Mouse (Mus musculus) gastrocnemius, postnatal 14 days (tissue): ENCODE data around the gene Dcst2. TPM values are rescaled to one million over a fixed set of nuclear protein-coding genes. Genes with fewer than 3 reads are reported as not detected.

Experiments
- DNase-seq: peaks from one replicate; pipeline ENCODE4 v3.0.0; 2021; ENCODE audit warnings: mixed read lengths
- intact Hi-C: fragments of 180-260 bp; cut with DNase I; formaldehyde crosslinking; loops from one replicate; pipeline ENCODE4 v1.15.1; 2025; ENCODE audit warnings: low total_unique reads
- total RNA-seq, 2 experiments: library from RNA; stranded (reverse); gene quantifications; 2 replicates each; pipeline ENCODE4 v1.2.3; 2021

Gene Dcst2
- total RNA-seq, 2 experiments from 2014 or later: not detected

DNA sequence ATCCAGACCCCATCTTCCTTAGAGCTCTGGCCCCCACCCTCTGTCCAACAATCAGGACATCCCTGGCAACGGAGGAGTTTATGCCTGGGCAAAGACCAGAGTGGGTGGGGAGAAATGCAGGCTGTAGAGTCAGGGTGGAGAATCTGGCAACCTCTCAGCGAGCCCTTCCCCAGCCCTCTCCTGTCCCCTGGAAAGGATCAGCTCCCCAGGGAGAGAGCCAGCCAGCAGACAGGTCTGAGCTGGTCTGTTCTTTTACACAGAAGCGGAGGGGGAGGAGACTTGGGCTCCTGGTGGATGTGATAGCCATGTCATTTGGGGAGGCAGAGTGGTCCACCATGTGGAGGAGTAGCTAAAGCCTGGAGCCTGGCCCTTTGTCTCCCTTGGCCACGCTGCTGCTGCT lies 33.2 kb upstream of the Dcst2 start:
- intact Hi-C loops: no loop called here

DNA sequence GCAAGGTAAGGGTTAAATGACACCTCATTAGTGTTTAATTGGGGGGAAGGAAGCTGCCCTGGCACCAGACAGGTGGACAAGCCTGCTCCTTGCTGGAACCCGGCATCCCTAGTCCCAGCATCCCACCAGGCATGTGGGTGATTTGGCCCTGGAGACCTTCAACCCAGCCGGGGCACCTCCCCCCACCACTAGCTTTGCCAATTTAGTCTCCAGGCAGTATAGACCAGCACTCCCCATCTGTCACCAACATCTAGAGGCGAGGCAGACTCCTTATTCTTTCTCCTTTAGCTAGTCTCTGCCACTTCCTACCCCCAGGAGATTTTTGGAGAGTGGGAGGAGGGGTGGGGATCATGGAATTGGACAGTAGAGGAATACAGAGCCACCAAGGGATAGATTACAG lies 31.4 kb upstream of the Dcst2 start:
- no peak for DNase-seq
- intact Hi-C loops: no loop called here

More for the DNA sequence above, 33.2 kb upstream of the Dcst2 start:
- DNase-seq: no peak

DNA sequence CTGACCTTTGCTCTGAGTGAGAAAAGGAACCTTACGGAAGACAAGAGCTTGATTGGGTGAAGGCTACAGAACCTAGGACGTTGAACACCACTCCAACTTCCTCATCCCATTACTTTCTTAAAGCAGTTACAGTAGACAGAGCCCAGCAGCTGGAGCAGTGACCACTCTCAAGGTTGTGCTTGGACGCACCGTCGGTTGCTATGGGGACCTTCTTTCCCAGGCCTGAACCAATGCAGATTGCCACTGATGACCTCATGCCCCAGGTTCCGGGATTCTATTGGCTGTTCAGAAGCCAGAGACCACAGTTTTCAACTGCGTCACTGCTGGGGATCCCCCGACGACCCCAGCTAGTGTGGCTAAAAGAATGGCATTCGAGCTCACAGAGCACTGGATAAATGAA lies 30.8 kb upstream of the Dcst2 start:
- no peak for DNase-seq
- intact Hi-C loops: no loop called here

DNA sequence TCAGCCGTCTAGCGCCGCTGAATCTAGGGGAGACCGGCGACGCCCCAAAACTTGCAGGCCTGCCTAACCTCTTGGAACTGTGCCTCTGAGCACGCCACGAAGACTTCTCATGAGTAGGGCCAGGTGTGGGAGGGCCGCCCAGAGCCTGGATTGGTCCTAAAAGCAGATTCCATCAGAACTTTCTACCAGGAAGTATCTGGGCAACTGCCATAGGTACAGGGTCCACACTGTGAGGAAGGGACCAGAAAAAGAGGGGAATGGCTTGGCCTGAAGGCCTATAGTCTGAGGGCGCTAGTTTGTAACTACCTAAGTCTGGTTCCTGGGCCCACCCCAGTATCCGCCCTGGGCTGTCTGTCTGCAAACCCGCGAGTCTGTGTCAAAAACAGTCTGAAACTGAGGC lies 30.2 kb upstream of the Dcst2 start:
- intact Hi-C loops: no loop called here
- DNase-seq: no peak

DNA sequence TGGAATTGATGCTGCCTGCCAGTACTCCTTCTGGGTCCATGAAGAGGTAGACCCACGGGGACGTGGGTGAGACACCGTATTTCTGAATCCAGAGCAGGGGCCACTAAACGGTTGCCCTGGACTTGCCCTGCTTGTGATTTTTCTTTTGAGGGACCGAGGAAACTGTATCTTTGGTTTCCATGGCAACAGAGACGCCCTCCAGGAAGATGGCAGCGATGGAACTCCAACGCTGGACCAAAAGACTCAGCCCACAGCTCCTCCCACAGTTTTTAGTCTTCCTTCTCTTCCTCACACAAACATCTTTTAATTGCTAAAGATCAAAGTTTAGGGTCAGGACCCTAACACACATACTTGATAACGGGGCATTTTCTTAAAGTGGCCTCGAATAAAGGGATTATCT lies 29.8 kb upstream of the Dcst2 start:
- DNase-seq: no peak
- intact Hi-C loops: no loop called here

DNA sequence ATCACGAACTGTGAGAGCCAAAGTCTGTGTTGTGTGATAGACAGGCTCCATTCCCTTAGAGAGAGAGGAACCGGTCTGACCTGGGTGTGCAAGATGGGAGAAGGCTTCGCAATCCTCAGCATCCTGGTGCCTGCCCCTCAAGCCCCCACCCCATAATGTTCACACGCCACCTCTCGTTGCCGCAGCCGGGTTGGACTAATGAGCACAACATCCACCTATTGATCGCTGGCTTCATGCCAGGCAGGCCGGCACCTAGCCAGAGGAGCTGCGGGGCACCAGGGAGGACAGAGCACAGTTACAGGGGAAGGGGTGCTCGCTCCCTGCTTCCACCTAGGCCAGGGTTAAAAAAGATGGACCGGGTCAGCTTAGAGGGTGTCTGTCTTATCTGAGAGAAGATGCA lies 29.3 kb upstream of the Dcst2 start:
- no peak for DNase-seq
- intact Hi-C loops: no loop called here

DNA sequence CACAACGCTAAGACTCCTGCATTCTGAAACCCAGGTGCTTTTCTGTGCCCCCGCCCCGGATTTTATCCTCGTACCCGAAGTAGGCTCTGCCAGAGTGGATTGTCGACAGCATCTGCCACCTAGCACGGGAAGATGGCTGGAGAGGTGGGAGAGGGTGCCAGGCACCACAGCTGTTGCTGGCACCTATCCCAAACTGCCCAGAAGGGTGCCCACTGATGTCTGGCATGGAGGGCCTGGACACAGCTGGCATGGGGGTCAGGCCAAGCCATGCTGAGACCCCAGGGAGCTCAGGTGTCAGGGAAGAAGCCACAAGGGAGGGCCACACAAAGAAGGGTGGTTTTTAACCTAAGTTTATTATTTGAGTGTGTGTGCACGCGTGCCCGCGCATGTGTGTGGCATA lies 28.7 kb upstream of the Dcst2 start:
- DNase-seq: no peak
- intact Hi-C loops: no loop called here

DNA sequence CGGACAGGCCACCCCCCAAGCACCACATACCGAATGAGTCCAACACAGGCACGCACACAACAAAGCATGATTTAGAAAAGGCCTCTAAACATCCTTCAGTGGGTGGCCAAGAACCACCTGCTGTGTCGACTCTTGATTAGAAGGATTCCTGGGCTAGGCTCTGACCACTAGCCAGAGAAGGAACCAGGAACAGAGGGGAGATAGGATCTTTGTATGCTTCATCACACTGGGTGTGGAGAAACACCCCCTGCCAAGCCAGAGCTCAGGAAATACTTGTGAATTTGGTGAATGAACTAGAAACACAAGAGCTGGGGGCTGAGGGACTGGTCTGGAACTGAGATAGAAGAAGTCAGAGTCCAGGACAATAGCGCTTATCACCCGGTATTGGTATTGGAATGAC lies 25.2 kb upstream of the Dcst2 start:
- no peak for DNase-seq
- intact Hi-C loops: no loop called here

DNA sequence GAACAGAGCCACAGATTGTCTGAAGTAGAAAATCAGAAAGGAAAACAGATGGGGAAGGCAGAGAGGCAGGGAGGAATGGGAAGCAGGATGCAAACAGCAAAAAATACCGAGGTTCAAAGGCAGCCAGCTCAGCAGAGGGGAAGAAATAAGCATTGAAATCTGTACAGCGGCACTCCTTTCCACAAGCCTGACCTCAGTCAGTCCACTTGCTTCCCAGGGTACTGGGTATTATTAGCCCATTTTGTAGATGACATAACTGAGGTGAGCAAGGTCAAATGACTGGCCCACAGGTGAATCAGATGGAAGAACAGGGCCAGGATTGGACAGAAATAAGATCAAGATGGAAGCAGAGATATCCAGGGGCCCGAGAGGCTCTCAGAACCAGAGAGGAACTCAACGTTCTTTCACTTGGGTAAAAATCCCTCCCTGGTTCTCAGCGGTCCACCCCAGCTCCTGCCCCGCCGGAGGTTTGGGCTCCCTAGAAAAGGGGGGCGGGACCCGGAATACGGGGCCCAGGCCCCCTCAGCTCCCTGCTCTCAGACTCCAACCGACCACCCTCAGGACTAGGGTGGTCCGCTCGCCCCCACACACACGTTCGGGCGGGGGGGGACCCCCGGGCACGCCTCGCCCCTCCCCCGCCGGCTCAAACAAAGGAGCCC lies 24.6 kb upstream of the Dcst2 start:
- DNase-seq: no peak
- intact Hi-C loops: no loop called here

DNA sequence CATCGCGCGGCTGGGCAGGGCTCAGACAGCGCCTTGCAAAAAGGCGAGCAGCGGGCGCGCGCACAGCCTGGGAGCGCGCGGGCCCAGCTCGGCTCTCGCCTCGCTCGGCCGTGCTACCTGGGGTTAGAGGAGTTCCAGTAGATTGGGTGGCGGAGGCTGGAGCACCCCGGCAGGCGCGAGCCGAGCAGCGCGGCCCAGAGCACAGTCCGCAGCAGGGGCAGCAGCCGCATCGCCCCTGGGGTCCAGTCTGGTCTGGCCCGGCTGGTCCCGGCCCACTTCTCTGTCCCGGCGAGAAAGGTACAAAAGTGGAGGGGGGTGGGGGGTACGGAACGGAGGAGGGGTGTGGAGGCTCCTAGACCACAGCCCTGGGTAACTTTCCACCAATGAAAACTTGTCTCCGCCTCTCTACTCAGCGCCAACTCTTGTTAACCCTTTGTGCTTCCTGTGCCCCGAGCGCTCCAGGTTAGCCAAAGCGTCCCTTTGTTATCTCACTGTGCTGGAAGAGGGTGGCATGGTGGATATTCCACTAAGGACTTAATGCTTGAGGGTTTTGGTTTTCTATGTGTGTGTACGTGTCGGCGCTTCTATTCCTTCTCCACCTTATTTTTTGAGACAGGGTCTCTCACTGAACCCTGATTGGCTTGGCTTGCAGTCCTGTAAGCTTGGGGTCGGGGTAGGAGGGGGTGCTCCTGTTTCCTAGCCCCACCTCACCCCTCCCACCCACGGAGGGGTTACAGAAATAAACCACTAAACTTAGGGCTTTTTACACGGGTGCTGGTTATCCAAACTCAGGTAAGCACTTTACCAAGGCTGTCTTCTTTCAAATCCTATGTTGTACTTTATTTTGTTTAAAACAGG lies 23.8 kb upstream of the Dcst2 start, which contains the start of gene Efna4:
Gene Efna4 (minus strand): TSS at position 308 of the 858 bp plus-strand sequence.
- intact Hi-C loops: no loop called here
- DNase-seq: no peak

DNA sequence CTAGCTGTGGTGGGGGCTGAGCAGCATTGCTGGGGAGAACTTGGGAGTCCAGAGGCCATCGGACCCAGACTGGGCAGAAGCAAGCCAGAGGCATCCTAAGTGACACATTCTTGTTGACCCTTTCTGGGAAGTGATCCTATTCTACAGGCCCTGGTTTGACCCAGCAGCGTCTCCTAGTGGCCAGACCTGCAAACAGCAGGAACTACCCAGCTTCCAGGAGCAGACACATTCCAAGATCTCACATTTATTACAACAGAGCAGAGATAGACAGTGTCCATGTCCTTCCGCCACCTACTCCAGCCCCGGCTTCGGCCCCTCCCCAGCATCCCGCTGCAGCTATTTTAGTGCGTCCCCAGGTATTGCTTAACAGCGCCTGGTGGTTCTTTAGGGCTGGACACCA lies 22.4 kb upstream of the Dcst2 start:
- intact Hi-C loops: no loop called here
- DNase-seq: peak; percentile 62

DNA sequence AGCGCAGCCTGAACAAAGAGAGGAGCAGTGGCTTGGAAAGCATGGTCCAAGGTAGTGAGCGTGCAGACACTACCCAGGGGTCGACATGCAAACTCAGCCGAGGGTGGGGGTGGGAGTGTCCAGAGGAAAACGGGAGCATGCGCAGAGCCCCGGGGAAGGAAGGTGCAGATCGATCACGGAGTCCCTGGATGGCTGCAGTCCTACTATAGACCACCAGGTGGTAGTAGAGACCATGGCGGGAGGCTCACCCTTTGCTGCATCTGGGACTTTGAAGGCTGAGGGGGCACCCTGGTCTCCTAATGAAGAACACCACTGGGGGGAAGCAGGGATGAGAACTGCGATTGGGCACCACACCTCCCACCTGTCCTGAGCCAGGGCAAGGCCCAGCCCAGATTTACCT lies 21.3 kb upstream of the Dcst2 start:
- intact Hi-C loops: loop anchor here (10.0 kb wide), 1 partner anchor 144 kb away; no protein-coding TSS in a partner anchor
- DNase-seq: peak; percentile 74

DNA sequence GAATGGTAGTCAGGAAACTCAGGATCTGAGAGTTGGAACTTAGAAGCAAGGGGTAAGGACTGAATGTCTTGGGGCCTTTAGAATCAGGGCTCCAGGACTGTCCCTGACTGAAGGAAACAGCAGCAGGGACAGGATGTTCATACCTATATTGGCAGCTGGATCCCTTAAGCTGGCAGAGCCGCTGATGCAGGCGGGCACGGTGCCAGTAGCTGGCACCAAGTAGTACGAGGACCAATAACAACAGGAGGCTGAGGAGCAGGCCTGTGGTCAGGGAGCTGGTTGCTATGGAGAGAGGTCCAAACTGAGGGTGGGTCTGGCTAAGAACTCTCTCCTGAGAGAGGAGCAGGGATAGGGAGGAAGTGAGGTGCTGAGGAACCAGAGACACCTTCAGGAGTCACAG lies 20.0 kb upstream of the Dcst2 start:
- DNase-seq: no peak
- intact Hi-C loops: loop anchor here (10.0 kb wide), 1 partner anchor 143 kb away; no protein-coding TSS in a partner anchor

DNA sequence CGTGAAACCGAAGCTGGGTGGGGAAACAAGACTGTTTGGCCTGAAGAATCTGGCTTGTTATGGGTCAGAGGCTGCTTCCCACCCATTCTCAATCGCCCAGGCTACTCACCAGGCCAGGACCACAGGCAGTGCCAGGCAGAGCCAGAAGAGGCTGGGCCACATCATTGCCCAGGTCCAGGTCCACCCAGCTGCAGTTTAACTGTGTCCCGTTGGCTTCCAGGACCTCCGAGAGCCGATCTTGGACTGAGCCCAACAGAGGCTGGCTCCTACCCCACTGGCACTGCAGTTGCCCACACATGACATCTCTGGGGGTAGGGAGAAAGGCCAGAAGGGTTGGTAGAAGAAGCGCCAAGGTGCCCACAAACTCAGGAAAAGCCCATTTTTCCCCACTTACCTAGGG lies 18.5 kb upstream of the Dcst2 start:
- intact Hi-C loops: loop anchor here (10.0 kb wide), 1 partner anchor 142 kb away; no protein-coding TSS in a partner anchor

DNA sequence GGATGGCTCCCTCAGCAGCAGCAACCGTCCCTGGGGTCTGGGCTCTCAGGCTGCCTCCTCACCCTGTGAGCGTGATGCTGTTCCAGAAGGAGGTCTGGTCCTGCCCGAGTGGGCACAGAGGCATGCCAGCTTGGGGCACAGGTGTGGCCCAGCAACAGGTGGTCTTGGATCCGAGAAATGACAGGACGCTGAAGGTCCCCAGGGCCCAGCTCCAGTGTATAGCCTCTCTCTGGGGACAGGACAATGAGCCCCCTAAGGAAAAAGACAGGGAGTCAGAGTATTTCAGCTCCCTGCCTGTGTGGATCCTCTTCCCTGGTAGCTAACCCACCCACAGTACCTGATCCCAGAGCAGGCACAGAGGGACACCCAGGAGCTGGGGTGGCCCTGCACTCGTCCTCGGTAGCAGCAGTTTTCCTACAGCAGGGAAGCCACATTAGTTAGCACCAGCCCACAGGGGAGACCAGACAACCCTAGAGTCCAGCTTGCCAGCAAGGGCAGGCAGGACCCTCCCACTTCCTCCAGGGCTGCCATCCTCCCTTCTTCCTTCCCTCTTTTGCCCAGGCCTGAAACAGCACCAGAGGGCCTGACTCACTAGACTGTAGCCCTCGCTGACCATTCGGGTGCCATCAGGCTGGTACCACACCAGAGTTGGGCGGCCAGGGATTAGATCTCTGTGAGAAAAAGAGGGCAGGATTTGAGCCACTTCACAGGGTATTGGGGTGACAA lies 14.8 kb upstream of the Dcst2 start:
- no peak for DNase-seq

More for the DNA sequence above, 18.5 kb upstream of the Dcst2 start:
- DNase-seq: no peak

DNA sequence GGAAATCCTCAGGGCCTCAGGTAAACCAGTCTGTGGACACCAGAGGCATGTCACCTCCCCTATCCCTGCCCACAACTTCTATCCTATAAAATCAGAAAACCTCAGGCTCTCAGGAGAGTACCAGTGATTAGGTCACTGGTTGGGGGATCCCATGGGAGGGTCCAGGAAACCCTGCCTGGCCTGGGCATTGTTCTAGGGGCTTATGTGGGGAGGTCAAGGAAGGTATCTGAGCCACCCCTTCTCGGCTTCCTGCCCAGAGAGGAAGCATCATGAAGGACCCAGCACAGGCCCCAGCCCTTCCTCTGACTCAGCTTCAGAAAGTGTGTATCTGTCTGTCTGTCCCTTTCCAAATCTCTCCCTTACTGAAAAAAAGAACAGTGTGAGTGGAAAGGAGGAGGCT lies 13.9 kb upstream of the Dcst2 start:
- intact Hi-C loops: loop anchor here (10.0 kb wide), 1 partner anchor 137 kb away; no protein-coding TSS in a partner anchor
- DNase-seq: no peak

More for the DNA sequence above, 14.8 kb upstream of the Dcst2 start:
- intact Hi-C loops: loop anchor here (10.0 kb wide), 1 partner anchor 138 kb away; no protein-coding TSS in a partner anchor

DNA sequence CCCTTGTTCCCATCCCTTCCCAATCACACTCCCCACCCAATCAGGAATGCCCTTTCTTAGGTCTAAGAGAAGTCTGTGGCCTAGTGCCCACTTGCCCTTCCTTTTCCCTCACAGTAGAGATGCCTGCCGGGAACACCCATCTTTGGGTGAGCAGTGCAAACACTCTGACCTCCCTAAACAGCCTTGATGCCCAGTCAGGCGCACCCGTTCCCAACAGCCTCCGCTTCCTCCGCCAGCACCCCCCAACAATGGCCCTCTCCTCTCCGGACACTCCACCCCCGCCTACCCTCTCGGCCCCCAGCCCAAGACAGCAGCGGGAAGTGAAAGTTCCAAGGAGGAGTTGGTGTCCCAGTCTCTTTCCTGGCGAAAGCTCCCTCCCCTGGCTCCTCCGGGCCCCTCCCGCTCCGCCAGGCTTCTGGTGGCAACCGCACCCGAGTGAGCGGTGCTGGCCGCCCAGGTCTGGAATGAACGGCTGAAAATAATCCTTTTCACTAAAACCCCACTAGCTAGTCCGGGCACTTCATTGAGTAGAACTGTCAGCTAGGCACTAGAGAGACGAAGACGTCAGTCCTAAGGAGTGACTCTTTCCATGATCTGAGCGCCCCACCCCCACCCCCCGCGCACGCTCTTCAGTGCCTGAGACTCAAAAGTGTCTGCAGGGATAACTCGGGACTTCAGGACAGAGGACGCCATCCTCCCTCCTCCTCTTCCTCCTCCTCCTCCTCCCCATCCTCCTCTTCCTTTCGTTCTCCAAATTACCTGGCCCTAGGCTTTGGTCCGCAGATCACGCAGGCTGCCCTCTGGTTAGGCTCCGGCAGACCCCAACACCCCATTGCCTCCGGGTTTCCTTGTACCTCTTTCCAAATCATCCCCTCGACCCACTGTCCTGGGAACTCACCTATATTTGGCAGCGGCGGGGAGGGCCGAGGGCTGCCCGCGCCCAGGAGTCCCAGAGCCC lies 12.6 kb upstream of the Dcst2 start:
- intact Hi-C loops: loop anchor here (10.0 kb wide), 1 partner anchor 136 kb away; no protein-coding TSS in a partner anchor

DNA sequence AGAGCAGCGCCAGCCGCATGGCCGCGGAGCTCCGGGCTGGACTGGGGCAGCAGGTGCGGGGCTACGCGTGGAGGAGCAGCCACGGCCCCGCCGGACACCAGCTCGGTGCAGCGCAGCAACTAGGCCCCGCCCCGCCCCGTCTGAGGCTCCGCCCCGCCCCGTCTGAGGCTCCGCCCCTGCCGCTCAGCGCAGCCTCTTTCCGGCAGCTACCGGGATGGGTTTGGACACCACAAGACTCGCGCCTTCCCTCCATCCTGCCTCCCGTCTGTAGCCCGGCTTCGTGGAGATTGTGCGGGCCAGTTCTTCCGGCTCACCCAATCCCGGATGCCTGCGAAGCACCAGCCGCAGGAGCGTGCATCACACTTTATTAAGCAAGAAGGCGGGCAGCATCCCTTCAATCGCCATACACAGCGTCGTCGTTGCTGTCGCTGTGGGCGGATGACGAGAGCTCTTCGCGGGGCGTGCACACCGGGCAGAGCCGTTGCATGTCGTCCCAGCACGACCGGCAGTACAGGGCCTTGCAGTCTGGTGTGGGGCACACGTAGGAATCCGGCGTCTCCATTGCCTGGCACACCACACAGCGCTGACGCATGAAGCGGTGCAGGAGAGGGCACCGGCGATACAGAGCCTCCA lies 11.8 kb upstream of the Dcst2 start, which contains the start of gene Adam15:
Gene Adam15 (minus strand): TSS at position 128 of the 633 bp plus-strand sequence.
- intact Hi-C loops: loop anchor here (10.0 kb wide), 1 partner anchor 135 kb away; no protein-coding TSS in a partner anchor

More for the DNA sequence above, 12.6 kb upstream of the Dcst2 start:
- peak; percentile 67 for DNase-seq

More for the DNA sequence above, 11.8 kb upstream of the Dcst2 start, which contains the start of gene Adam15:
- peak; percentile 89 for DNase-seq
